Mouse (Mus musculus): ENCODE data around the gene Wnt7b.
A peak's percentile ranks its signal among the peaks of the same experiment; 100 is the strongest.

Gene Wnt7b

GRCm38 (mm10) chr15:85582356-85582910, at the start of gene Wnt7b:
Gene Wnt7b, minus strand, starts transcription at chr15:85582473.
- no peak for DNase-seq (ENCODE audit: low spot score)

DNA sequence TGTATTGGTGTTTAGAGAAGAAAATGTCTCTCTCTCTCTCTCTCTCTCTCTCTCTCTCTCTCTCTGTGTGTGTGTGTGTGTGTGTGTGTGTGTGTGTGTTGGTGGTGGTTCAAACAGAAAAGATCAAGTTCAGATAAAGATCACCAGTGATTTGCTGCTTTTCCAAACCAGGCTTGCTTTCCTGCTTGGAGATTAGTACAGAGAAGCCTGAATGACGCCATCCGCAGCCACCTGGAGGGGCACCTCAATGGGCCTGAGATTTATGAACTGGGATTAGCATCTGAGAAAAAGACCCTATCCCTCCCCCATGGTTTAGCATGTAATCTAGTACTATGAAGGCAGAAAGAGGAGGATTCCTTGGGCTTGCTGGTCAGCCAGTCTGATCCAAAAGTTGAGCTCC, 49.3 kb upstream of the Wnt7b start:
- no peak for DNase-seq (ENCODE audit: low spot score)

- DNase-seq (ENCODE audit: low spot score), result no peak
Observed at GRCm38 (mm10) chr15:85629924-85630545, 47.8 kb upstream of the Wnt7b start.

DNA sequence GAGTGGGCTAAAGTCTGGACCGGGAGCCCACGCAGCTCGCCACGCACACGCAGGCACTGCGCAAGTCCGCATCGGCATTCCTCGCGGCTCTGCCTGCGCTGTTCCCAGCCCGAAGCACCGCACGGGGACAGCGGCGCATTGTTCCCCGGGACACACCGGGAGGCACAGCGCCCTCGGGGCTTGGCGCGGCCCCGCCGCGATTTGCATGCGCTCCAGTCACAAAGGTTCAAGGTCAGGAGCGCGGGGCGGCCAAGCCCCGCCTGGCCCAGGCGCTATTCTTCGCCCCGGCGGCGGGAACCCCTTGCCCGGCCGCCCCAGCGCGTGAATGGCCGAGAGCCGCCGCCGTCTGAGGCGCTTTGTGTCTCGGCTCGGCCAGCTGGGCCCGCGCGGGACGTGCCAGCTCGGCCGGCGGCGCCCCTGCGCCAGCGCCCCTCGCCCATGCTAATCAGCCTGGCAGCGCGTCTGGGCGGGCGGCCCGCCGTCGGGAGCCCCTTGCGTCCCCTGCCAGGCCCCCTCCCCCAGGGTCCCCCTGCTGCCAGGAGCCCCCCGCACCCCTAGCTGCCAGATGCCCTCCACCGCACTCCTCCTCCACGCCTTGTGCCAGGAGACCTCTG, 43.5 kb upstream of the Wnt7b start:
- no peak for DNase-seq (ENCODE audit: low spot score)

- DNase-seq (ENCODE audit: low spot score), result no peak
Observed at GRCm38 (mm10) chr15:85622213-85622612, 39.9 kb upstream of the Wnt7b start.

- no peak for DNase-seq (ENCODE audit: low spot score)
Observed at GRCm38 (mm10) chr15:85615537-85616100, 33.3 kb upstream of the Wnt7b start.

- no peak for DNase-seq (ENCODE audit: low spot score)
Observed at GRCm38 (mm10) chr15:85615075-85615474, 32.8 kb upstream of the Wnt7b start.

- DNase-seq (ENCODE audit: low spot score), result no peak
Observed at GRCm38 (mm10) chr15:85613358-85614266, 31.3 kb upstream of the Wnt7b start.

DNA sequence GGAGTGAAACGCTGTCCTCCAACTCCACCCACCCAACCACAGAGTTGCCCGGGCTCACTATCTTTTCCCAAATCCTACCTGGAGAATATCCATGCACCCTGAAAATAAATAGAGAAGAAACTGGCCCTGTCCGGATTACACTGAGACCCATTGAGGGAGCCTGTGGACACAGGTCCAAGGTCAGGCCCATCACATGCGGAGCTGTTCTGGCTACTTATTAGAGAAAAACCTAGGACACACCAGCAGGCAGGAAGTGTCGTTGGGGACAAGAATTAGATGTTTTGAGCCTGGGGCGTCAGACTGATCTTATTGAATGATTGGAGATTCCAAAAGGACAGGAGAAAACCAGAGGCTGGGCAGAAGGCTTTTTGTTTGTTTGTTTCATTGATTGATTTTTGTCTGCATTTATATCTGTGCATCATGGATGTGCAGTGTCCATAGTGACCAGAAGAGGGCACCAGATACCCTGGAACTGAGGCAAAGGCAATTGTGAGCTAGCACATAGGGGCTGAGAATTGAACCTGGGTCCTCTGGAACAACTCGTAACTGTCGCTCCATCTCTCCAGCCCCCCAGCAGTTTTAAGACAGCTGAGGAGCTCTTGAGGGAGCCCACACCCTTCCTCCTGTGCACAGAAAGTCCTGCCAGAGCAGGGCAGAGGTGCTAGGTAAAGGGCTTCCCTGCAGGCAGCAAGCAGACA, 30.5 kb upstream of the Wnt7b start:
- peak; percentile 37 for DNase-seq (ENCODE audit: low spot score)

GRCm38 (mm10) chr15:85611701-85612520, 29.6 kb upstream of the Wnt7b start:
- no peak for DNase-seq (ENCODE audit: low spot score)

GRCm38 (mm10) chr15:85610618-85611218, 28.4 kb upstream of the Wnt7b start:
- DNase-seq (ENCODE audit: low spot score), result peak; percentile 73

GRCm38 (mm10) chr15:85610120-85610519, 27.8 kb upstream of the Wnt7b start:
- no peak for DNase-seq (ENCODE audit: low spot score)

- no peak for DNase-seq (ENCODE audit: low spot score)
Observed at GRCm38 (mm10) chr15:85609266-85610004, 27.2 kb upstream of the Wnt7b start.

DNA sequence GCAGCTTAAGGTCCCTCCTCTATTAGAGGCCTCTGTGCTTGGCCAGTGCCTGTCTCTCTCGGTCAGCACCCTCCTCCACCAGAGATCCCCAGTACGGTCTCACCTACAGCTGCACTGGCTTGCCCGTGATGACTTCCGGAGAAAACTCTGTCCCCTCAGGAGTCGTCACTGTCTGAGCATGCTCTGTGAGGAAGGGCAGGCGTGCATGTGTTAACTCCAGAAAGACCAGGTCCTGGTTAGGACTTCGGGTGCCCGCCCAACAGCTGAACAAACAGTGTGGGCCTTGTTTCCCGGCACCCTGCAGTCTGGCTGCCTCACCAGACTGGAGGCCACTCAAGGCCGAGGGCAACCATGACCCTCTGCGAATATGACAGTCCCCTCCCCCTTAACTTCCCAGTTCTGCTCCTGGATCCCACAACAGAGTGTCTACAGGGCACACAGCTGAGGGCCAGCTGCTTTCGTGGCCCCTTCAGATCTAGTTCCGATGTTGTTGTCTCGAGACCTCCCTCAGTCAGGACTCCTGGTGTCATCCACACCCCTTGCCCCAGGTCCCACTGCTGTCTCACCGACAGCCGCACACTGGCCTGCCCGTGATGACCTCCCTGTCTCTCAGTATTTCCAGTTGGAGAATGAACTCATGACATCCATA, 23.8 kb upstream of the Wnt7b start:
- no peak for DNase-seq (ENCODE audit: low spot score)

GRCm38 (mm10) chr15:85604938-85605337, 22.7 kb upstream of the Wnt7b start:
- DNase-seq (ENCODE audit: low spot score), result no peak

GRCm38 (mm10) chr15:85604507-85604906, 22.2 kb upstream of the Wnt7b start:
- no peak for DNase-seq (ENCODE audit: low spot score)

- DNase-seq (ENCODE audit: low spot score), result no peak
Observed at GRCm38 (mm10) chr15:85603422-85603821, 21.1 kb upstream of the Wnt7b start.

DNA sequence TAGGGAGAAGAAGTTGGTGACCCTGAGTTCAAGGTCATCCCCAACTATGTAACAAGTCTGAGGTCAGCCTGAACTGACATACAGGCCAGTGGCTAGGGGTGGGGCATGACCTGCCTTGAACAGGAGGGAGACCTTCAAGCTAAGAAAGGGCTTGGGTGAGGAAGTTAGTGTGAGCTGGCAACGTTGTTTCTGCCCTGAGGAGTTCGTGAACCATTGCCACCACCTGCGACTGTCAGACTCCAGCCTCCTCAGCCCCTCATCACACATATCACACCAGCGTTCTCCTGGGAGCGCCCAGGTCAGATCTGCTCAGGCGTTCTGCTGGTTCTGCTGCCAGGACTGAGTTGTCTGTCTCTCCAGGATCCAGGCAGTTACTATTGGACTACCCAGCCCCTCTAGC, 20.5 kb upstream of the Wnt7b start:
- no peak for DNase-seq (ENCODE audit: low spot score)

DNA sequence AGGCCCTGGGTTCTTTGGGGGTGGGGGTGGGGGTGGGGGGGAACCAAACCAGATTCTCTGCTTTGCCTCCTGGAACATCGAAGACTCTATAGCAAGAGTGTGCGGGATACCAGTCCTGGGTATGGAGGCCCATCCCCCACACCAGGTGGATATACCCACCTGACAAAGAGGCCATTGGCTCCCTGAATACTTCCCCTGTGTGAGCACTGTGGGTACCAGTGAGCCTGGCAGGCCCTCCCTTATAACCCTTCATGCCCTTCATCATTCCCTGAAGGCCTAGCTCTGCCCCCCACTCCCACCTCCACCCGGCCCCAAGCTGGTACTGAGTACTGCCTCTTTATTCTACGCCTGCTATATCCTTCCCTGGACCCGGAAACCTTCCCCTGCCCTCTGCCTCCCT, 19.7 kb upstream of the Wnt7b start:
- DNase-seq (ENCODE audit: low spot score), result no peak
